Mouse (Mus musculus) stomach, postnatal 0 days (tissue): ENCODE data around the gene Cdk4. TPM values are rescaled to one million over a fixed set of nuclear protein-coding genes. Genes with fewer than 3 reads are reported as not detected.
"Not testable (repeated sequence)": the region's sequence is repeated elsewhere in the genome, so short reads cannot be mapped to it uniquely, and the experiment has no call there.

Experiments used
- ATAC-seq: fragments of 200-750 bp; cut with Nextera tagmentation; 2 replicates; pipeline ENCODE4 v1.8.0; 2017; ENCODE audit not compliant: low FRiP score, low TSS enrichment
- DNase-seq: peaks from one replicate; pipeline ENCODE4 v3.0.0-alpha.2; 2016; ENCODE audit warnings: low spot score
- H3K27ac ChIP-seq: fragments of 300-500 bp; sonication (generic); replicated peaks from 2 replicates; pipeline ENCODE4 v1.5.1; 2014; ENCODE audit warnings: mild to moderate bottlenecking, control low read depth
- H3K27me3 ChIP-seq: fragments of 300-500 bp; sonication (generic); 2 replicates; pipeline ENCODE4 v1.6.1; 2014; ENCODE audit warnings: low read length; ENCODE audit not compliant: control insufficient read depth, insufficient read depth
- H3K36me3 ChIP-seq: fragments of 300-500 bp; sonication (generic); 2 replicates; pipeline ENCODE4 v1.6.1; 2014; ENCODE audit warnings: low read length, mixed read lengths; ENCODE audit not compliant: control insufficient read depth, insufficient read depth
- H3K4me1 ChIP-seq: fragments of 300-500 bp; sonication (generic); replicated peaks from 2 replicates; pipeline ENCODE4 v1.6.1; 2014; ENCODE audit warnings: antibody characterized with exemption; ENCODE audit not compliant: control insufficient read depth, insufficient read depth
- H3K4me2 ChIP-seq: fragments of 300-500 bp; sonication (generic); replicated peaks from 2 replicates; pipeline ENCODE4 v1.6.1; 2014; ENCODE audit warnings: low read depth, mild to moderate bottlenecking, control low read depth, moderate library complexity
- H3K4me3 ChIP-seq: fragments of 300-500 bp; sonication (generic); 2 replicates; pipeline ENCODE4 v1.5.1; 2014; ENCODE audit warnings: low read depth, low read length, control low read depth
- H3K9ac ChIP-seq: fragments of 300-500 bp; sonication (generic); 2 replicates; pipeline ENCODE4 v1.6.1; 2014; ENCODE audit warnings: mild to moderate bottlenecking, low read length, control low read depth, mixed read lengths
- H3K9me3 ChIP-seq: fragments of 300-500 bp; sonication (generic); 2 replicates; pipeline ENCODE4 v1.6.1; 2016; ENCODE audit warnings: low read length; ENCODE audit not compliant: control insufficient read depth
- CTCF ChIP-seq: IDR thresholded peaks from 2 replicates; pipeline ENCODE4 v1.5.1; 2016; ENCODE audit warnings: antibody characterized with exemption, low read depth, mild to moderate bottlenecking, moderate library complexity
- EP300 ChIP-seq: optimal IDR thresholded peaks from 2 replicates; pipeline ENCODE3; 2016; ENCODE audit warnings: antibody characterized with exemption
- WGBS: fragments of 180-500 bp; shearing (Covaris S2); extraction: QIAGEN DNeasy Blood & Tissue Kit; methylation state at CpG from one replicate; pipeline ENCODE4 v1.1.7; 2014; 5-methylcytosine and 5-hydroxymethylcytosine counted together
- polyA plus RNA-seq: library from polyadenylated mRNA; unstranded; fragments of >200 nt; fragmentation: Nextera tagmentation; extraction: Ambion mirVana; gene quantifications from 2 replicates; pipeline ENCODE4 v1.2.1, GENCODE M21; 2015

Cdk4 gene
- polyA plus RNA-seq, 1 experiment from 2014 or later = 469 TPM

- Histone ChIP-seq H3K36me3 (peaks cover 6% of the 10 kb centered on the region; the same call in 1 of the 2 replicates), H3K27me3 (no peaks in the 10 kb centered on the region), H3K4me1 (0 out of 2 replicates have a peak, but pooled peaks cover 4% of the 10 kb centered on the region), H3K27ac (no peak overlapping the region), H3K4me2 (peak overlapping the region; percentile 100), H3K4me3 (peak overlapping the region; percentile 72; the same call in 1 of the 2 replicates), H3K9me3 (no peaks in the 10 kb centered on the region), H3K9ac (no peak overlapping the region; the same call in 1 of the 2 replicates)
- 9% methylated on average over 8 of the region's 8 CpGs for WGBS
- no peak for DNase-seq
- no peak for ATAC-seq
- no peak for TF ChIP-seq EP300
- TF ChIP-seq CTCF = no peak
Observed at GRCm38 (mm10) chr10:127058708-127059107, 4.6 kb upstream of the Cdk4 start.

DNA sequence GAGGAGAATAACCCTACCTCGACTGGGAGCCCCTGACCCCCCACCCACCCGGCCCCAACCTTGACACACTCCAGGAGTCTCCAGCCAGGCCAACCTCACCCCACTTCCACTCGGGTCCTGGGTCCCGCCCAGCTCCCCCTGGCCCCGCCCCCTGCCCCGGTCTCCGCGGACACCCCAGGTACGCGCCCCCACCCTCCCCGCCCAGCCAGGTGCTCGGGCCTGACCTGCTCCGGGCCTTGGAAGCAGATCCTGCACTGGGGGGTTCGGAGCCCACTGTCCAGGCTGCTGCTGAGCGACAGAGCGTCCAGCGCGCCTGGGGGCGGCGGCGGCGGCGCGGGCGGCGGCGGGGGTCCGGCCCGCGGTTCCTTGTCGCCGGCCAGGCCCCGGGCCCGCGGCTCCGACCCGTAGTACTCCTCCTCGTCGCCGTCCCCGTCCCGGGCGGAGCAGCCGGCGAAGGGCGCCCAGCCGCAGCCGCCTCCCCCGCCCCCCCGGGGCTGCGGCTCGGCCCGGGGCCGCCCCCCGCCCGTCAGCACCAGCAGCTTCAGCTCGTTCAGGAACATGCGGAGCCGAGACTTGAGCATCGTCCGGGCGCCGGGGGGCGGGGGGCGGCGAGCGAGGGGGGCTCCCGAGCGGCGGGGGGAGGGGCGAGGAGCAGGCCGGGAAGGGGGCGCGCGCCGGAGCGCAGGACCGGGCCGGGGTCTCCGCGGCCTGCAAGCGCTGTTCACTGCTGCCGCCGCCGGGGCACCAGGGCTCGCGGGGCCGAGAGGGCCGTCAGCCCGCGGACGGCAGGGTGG, 4.0 kb upstream of the Cdk4 start:
- DNase-seq (peak; percentile 51), ATAC-seq (no peak)
- Histone ChIP-seq H3K9ac (peak overlapping the region; percentile 73), H3K27ac (0 out of 2 replicates have a peak overlapping the region, but pooled peaks have one; percentile 24), H3K4me1 (0 out of 2 replicates have a peak, but pooled peaks cover 4% of the 10 kb centered on the region), H3K36me3 (peaks cover 6% of the 10 kb centered on the region; the same call in 1 of the 2 replicates), H3K9me3 (no peaks in the 10 kb centered on the region), H3K27me3 (no peaks in the 10 kb centered on the region), H3K4me2 (peak overlapping the region; percentile 100), H3K4me3 (peak overlapping the region; percentile 72)
- under 1% methylated on average over 27 of the region's 92 CpGs for WGBS
- no peak for TF ChIP-seq EP300
- no peak for TF ChIP-seq CTCF

DNA sequence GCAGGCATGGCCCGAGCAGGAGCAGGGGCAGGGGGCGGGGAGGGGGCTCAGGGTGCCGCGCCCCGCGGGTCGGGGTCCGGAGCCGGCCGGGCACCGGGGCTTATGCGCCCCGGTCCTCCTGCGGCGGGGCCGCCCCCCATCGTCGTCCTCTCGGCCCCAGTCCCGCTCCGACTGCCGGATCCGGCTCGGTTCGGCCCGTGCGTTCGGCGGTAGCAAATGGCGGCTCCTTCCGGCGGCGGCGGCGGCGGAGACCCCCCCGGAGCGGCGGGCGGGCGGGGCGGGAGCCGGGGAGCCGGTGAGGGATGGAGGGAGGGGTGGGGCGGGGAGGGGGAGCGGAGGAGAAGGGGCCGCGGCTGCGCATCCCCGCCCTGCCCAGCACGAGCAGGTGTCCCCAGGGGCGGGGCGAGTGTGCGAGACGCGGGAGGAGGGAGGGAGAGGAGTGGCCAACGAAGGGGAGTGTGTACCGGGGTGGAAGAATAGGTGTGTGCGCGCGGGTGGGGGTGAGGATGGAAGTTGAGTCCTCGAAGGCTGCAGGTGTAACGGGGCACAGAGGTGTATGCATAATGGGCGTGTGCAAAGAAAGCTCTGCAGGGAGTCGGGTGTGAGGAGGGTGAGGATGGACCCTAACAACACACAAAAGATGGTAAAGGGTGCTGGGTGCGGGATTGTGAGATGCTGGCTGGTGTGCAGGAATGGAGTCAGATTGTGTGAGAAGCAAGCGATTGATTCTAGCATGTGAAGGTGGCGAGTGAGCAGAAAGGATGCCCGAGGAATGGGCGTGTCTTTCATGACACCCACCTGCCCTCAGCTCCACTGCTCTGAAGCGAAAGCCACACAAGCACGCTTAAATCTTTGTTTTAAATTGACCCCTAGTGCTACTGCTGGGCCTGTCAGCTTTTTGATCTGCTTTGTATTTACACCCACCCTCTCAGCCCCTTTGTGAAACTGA, 3.1 kb upstream of the Cdk4 start, which contains the start of gene March9:
Gene March9 (minus strand): TSS at position 217 of the 949 bp plus-strand sequence.
- Histone ChIP-seq H3K36me3 (0 out of 2 replicates have a peak, but pooled peaks cover 9% of the 10 kb centered on the region), H3K9ac (peak within 1 kb of the TSS; percentile 73), H3K4me2 (peak within 1 kb of the TSS; percentile 100), H3K4me3 (peak within 1 kb of the TSS; percentile 72), H3K9me3 (no peaks in the 10 kb centered on the region), H3K27ac (0 out of 2 replicates have a peak within 1 kb of the TSS, but pooled peaks have one; percentile 24), H3K27me3 (no peaks in the 10 kb centered on the region), H3K4me1 (0 out of 2 replicates have a peak, but pooled peaks cover 4% of the 10 kb centered on the region)
- peak; percentile 34; the same call in 1 of the 2 replicates for ATAC-seq
- 2% methylated on average over 58 of the region's 72 CpGs for WGBS
- TF ChIP-seq EP300 (no peak), CTCF (no peak)
- DNase-seq = peak; percentile 86

DNA sequence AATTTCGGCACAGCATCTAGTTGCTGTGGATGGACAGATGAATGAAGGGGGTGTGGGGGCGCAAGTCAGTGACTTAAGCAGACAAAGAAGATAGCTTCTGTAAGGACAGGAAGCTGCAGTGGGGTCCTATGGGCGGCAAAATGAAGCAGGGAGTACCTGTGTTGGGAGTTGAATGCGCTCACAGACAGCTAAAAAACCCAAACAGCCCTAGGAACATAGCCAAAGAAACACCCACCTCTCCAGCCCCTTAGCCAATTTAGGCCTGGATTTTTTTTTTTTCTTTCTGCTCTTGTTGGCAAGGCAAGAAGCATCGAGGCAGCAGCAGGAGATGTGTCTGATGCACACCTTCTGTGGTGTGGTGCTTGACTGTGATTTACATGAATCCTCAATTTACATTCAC, 2.2 kb upstream of the Cdk4 start:
- Histone ChIP-seq H3K4me3 (no peak overlapping the region), H3K27ac (no peak overlapping the region), H3K36me3 (0 out of 2 replicates have a peak, but pooled peaks cover 10% of the 10 kb centered on the region), H3K4me2 (no peak overlapping the region), H3K27me3 (no peaks in the 10 kb centered on the region), H3K9me3 (no peaks in the 10 kb centered on the region), H3K4me1 (0 out of 2 replicates have a peak, but pooled peaks cover 4% of the 10 kb centered on the region), H3K9ac (no peak overlapping the region)
- DNase-seq (no peak), ATAC-seq (no peak)
- WGBS = 49% methylated on average over 5 of the region's 5 CpGs
- no peak for TF ChIP-seq CTCF
- TF ChIP-seq EP300 = no peak

GRCm38 (mm10) chr10:127061513-127061912, 1.8 kb upstream of the Cdk4 start:
- no peak overlapping the region for H3K9ac ChIP-seq
- no peak overlapping the region for H3K27ac ChIP-seq
- H3K27me3 ChIP-seq = no peaks in the 10 kb centered on the region
- DNase-seq (no peak), ATAC-seq (no peak)
- H3K4me2 ChIP-seq = no peak overlapping the region
- H3K4me1 ChIP-seq = 0 out of 2 replicates have a peak, but pooled peaks cover 4% of the 10 kb centered on the region
- no peak overlapping the region for H3K4me3 ChIP-seq
- 70% methylated on average over 2 of the region's 2 CpGs for WGBS
- H3K36me3 ChIP-seq = peaks cover 10% of the 10 kb centered on the region; the same call in 1 of the 2 replicates
- no peak for TF ChIP-seq CTCF
- H3K9me3 ChIP-seq = no peaks in the 10 kb centered on the region

- WGBS = 89% methylated on average over 4 of the region's 4 CpGs
- not testable (repeated sequence) for ATAC-seq
Observed at GRCm38 (mm10) chr10:127062101-127062500, 1.2 kb upstream of the Cdk4 start.

More at GRCm38 (mm10) chr10:127062101-127062500, 1.2 kb upstream of the Cdk4 start:
- not testable (repeated sequence) for H3K27ac ChIP-seq, H3K27me3 ChIP-seq, H3K4me2 ChIP-seq, H3K4me1 ChIP-seq, H3K9ac ChIP-seq, H3K9me3 ChIP-seq, DNase-seq, H3K4me3 ChIP-seq
- H3K36me3 ChIP-seq = peaks cover 12% of the 10 kb centered on the region; the same call in 1 of the 2 replicates
